In genomic region chr10:40674151-40674550, GRCm38 (mm10) we compare ENCODE assay signal across 8 mouse cellular contexts. TPM values are rescaled to one million over a fixed set of nuclear protein-coding genes. Genes with fewer than 3 reads are reported as not detected.
DNase-seq lines count a peak whose midpoint lies in the region; ATAC-seq lines count a peak whose summit lies in the region.

No protein-coding gene starts in this region.

- peak overlapping the region; percentile 51 for H3K4me2 ChIP-seq in liver, embryonic 11.5 days
- peak overlapping the region; percentile 42 for H3K4me2 ChIP-seq in forebrain, embryonic 12.5 days
- H3K4me2 ChIP-seq in intestine, embryonic 14.5 days (ENCODE audit: low read length) = peak overlapping the region; percentile 55
- H3K4me2 ChIP-seq in neural tube, embryonic 14.5 days (ENCODE audit: low read depth, low read length) = peak overlapping the region; percentile 30

- no peaks in the 10 kb centered on the region for H3K36me3 ChIP-seq in liver, embryonic 11.5 days (ENCODE audit: control insufficient read depth, insufficient read depth, low read length)
- H3K36me3 ChIP-seq in forebrain, embryonic 12.5 days (replicated peaks) = no peaks in the 10 kb centered on the region
- H3K36me3 ChIP-seq in intestine, embryonic 14.5 days (ENCODE audit: control insufficient read depth, insufficient read depth, low read length) = no peaks in the 10 kb centered on the region
- no peaks in the 10 kb centered on the region for H3K36me3 ChIP-seq in neural tube, embryonic 14.5 days (ENCODE audit: control insufficient read depth, insufficient read depth, low read length)

- WGBS in liver, embryonic 11.5 days = 8% methylated on average over 13 of the region's 13 CpGs
- 8% methylated on average over 13 of the region's 13 CpGs for WGBS in forebrain, embryonic 12.5 days
- 11% methylated on average over 13 of the region's 13 CpGs for WGBS in intestine, embryonic 14.5 days
- 13% methylated on average over 13 of the region's 13 CpGs for WGBS in neural tube, embryonic 14.5 days

- no peak overlapping the region for H3K27ac ChIP-seq in liver, embryonic 11.5 days (ENCODE audit: low read depth, low read length)
- no peak overlapping the region for H3K27ac ChIP-seq in forebrain, embryonic 12.5 days
- H3K27ac ChIP-seq in intestine, embryonic 14.5 days (ENCODE audit: low read depth) = no peak overlapping the region
- no peak overlapping the region for H3K27ac ChIP-seq in neural tube, embryonic 14.5 days (ENCODE audit: low read depth, low read length)

- peaks cover 22% of the 10 kb centered on the region; the same call in 1 of the 2 replicates for H3K27me3 ChIP-seq in liver, embryonic 11.5 days (replicated peaks; ENCODE audit: control insufficient read depth, insufficient read depth, low read length)
- 0 out of 2 replicates have a peak, but pooled peaks cover 4% of the 10 kb centered on the region for H3K27me3 ChIP-seq in forebrain, embryonic 12.5 days
- H3K27me3 ChIP-seq in intestine, embryonic 14.5 days (replicated peaks; ENCODE audit: control insufficient read depth, insufficient read depth, low read length) = no peaks in the 10 kb centered on the region
- no peaks in the 10 kb centered on the region for H3K27me3 ChIP-seq in neural tube, embryonic 14.5 days (ENCODE audit: control insufficient read depth, insufficient read depth, low read length)

- H3K4me1 ChIP-seq in liver, embryonic 11.5 days (replicated peaks; ENCODE audit: control insufficient read depth, insufficient read depth, low read length) = no peaks in the 10 kb centered on the region
- peaks cover 14% of the 10 kb centered on the region for H3K4me1 ChIP-seq in forebrain, embryonic 12.5 days
- peaks cover 12% of the 10 kb centered on the region; the same call in 1 of the 2 replicates for H3K4me1 ChIP-seq in intestine, embryonic 14.5 days (replicated peaks; ENCODE audit: control insufficient read depth, insufficient read depth, low read length)
- peaks cover 11% of the 10 kb centered on the region for H3K4me1 ChIP-seq in neural tube, embryonic 14.5 days (ENCODE audit: control insufficient read depth, insufficient read depth, low read length)

- H3K9me3 ChIP-seq in liver, embryonic 11.5 days (ENCODE audit: control insufficient read depth, low read length) = no peaks in the 10 kb centered on the region
- no peaks in the 10 kb centered on the region for H3K9me3 ChIP-seq in forebrain, embryonic 12.5 days
- no peaks in the 10 kb centered on the region for H3K9me3 ChIP-seq in intestine, embryonic 14.5 days (ENCODE audit: control insufficient read depth, low read length)
- no peaks in the 10 kb centered on the region for H3K9me3 ChIP-seq in neural tube, embryonic 14.5 days (ENCODE audit: control insufficient read depth, low read length)

- no peak for ATAC-seq in liver, embryonic 11.5 days (replicated peaks; ENCODE audit: low FRiP score)
- ATAC-seq in forebrain, embryonic 12.5 days (ENCODE audit: low FRiP score) = no peak
- ATAC-seq in intestine, embryonic 14.5 days (replicated peaks; ENCODE audit: low FRiP score, low TSS enrichment, low read depth) = no peak
- peak; percentile 68; the same call in 1 of the 2 replicates for ATAC-seq in neural tube, embryonic 14.5 days (ENCODE audit: low read depth)

- no peak overlapping the region for H3K4me3 ChIP-seq in liver, embryonic 11.5 days (ENCODE audit: low read depth, low read length)
- peak overlapping the region; percentile 17; the same call in 1 of the 2 replicates for H3K4me3 ChIP-seq in forebrain, embryonic 12.5 days (replicated peaks)
- H3K4me3 ChIP-seq in intestine, embryonic 14.5 days (ENCODE audit: low read depth, low read length) = no peak overlapping the region
- no peak overlapping the region for H3K4me3 ChIP-seq in neural tube, embryonic 14.5 days (ENCODE audit: low read depth, low read length)

- DNase-seq in liver, embryonic 11.5 days (ENCODE audit: low spot score) = no peak
- no peak for DNase-seq in liver
- DNase-seq in intestine, embryonic 14.5 days (ENCODE audit: low spot score) = peak; percentile 55
- no peak for DNase-seq in ovary, postnatal 36 days (ENCODE audit: low spot score)
- DNase-seq in gastrocnemius, postnatal 10 days = no peak
- DNase-seq in thymus, postnatal 10 days (ENCODE audit: low spot score in 2 of 2) = no peak

- H3K9ac ChIP-seq in liver, embryonic 11.5 days (ENCODE audit: low read depth, low read length) = no peak overlapping the region
- no peak overlapping the region for H3K9ac ChIP-seq in forebrain, embryonic 12.5 days
- no peak overlapping the region for H3K9ac ChIP-seq in intestine, embryonic 14.5 days (ENCODE audit: low read length)
- H3K9ac ChIP-seq in neural tube, embryonic 14.5 days (replicated peaks; ENCODE audit: low read depth, low read length) = no peak overlapping the region

RNA-seq across cellular contexts. Expression of gene Mettl24, which starts 8.9 kb away (rescaled TPM):
- polyA plus RNA-seq in liver, embryonic 11.5 days (2014; fragmentation: Nextera tagmentation; extraction: Ambion mirVana) = 1.1 and 1.7 TPM in 2 replicates
- polyA plus RNA-seq in forebrain, embryonic 12.5 days (2016; fragmentation: Nextera tagmentation; extraction: Ambion mirVana) = 0.63 and 0.73 TPM in 2 replicates
- 4.2 and 4.5 TPM in 2 replicates for polyA plus RNA-seq in intestine, embryonic 14.5 days (2014; fragmentation: Nextera tagmentation; extraction: Ambion mirVana)
- polyA plus RNA-seq in neural tube, embryonic 14.5 days (2014; fragmentation: Nextera tagmentation; extraction: Ambion mirVana) = 0.83 and 1.1 TPM in 2 replicates
- 1 to 10 TPM; 1.1 to 2.2 TPM for total RNA-seq in gastrocnemius, postnatal 10 days (2021)

RNA-seq across cellular contexts. Expression of gene Ddo, which starts 44.3 kb away (rescaled TPM):
- polyA plus RNA-seq in liver, embryonic 11.5 days (2014; fragmentation: Nextera tagmentation; extraction: Ambion mirVana) = 0.21 TPM in 1 of 2 replicates, not detected in the other
- 0.23 TPM in 1 of 2 replicates, not detected in the other for polyA plus RNA-seq in forebrain, embryonic 12.5 days (2016; fragmentation: Nextera tagmentation; extraction: Ambion mirVana)
- polyA plus RNA-seq in intestine, embryonic 14.5 days (2014; fragmentation: Nextera tagmentation; extraction: Ambion mirVana) = 0.61 and 1.4 TPM in 2 replicates
- 0.53 and 1.0 TPM in 2 replicates for polyA plus RNA-seq in neural tube, embryonic 14.5 days (2014; fragmentation: Nextera tagmentation; extraction: Ambion mirVana)
- total RNA-seq in gastrocnemius, postnatal 10 days (2021) = 10 to 100 TPM; 22.3 to 25.7 TPM
